Mouse (Mus musculus): ENCODE data around the gene Lbx2. TPM values are rescaled to one million over a fixed set of nuclear protein-coding genes. Genes with fewer than 3 reads are reported as not detected.
A peak's percentile ranks its signal among the peaks of the same experiment; 100 is the strongest.

Gene Lbx2
- polyA plus RNA-seq, 1 experiment = 1.4 TPM

GRCm38 (mm10) chr6:83049367-83049766 lies 36.8 kb upstream of the Lbx2 start:
- no peak overlapping the region for H3K4me3 ChIP-seq (ENCODE audit: insufficient read depth, low read depth, low read length)
- TF ChIP-seq CTCF (conservative IDR thresholded peaks at IDR 0.05; ENCODE audit: insufficient read depth, insufficient read length, low read depth, low read length) (no peak), POLR2A (IDR thresholded peaks at IDR 0.05; ENCODE audit: low read depth, low read length) (no peak)
- 79% methylated on average over 10 of the region's 10 CpGs for WGBS
- H3K27me3 ChIP-seq (replicated peaks; ENCODE audit: control insufficient read depth, insufficient read depth, low read length) = no peaks in the 10 kb centered on the region
- H3K36me3 ChIP-seq (ENCODE audit: control insufficient read depth, insufficient read depth, low read length) = no peaks in the 10 kb centered on the region
- H3K27ac ChIP-seq (ENCODE audit: insufficient read depth, low read depth, low read length) = no peak overlapping the region
- peaks cover 5% of the 10 kb centered on the region for H3K4me1 ChIP-seq (ENCODE audit: control insufficient read depth, insufficient read depth, low read length)
- DNase-seq = no peak

DNA sequence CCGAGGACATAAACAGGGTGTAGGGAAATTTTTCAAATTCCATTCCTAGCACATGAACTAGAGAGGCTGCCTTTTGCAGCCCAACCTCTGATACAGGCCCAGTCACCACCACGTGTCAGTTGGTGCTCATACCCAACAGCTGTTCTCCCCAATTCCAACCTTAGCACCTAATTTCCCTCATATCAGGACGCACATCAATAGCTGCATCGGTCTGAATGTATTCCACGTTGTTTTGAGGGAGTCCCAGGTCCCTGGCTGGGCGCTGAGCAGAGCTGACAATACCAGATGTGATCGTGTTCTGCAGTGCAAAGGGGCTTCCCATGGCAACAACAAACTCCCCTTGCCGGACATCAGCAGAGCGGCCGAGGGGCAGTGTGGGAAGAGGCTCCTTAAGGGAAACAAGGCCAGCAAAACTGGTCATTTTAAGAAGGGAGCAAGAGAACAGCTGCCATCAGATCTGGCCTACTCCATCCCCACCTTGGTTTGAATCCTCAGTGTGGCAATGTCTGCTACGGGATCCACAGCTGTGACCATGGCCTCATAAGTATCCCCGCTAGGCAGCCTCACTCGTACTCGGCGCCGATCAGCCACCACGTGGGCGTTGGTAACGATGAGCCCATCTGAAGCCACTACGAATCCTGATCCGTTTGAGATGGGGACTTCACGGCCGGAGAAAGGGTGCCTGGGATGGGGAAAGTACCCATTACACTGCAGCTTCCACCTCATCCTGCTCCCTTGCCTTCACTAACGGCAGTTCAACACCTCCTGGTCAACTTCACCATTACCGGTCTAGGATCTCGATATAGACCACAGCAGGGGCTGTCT lies 32.8 kb upstream of the Lbx2 start:
- Histone ChIP-seq H3K27ac (ENCODE audit: insufficient read depth, low read depth, low read length) (no peak overlapping the region), H3K36me3 (ENCODE audit: control insufficient read depth, insufficient read depth, low read length) (no peaks in the 10 kb centered on the region), H3K27me3 (replicated peaks; ENCODE audit: control insufficient read depth, insufficient read depth, low read length) (no peaks in the 10 kb centered on the region), H3K4me3 (ENCODE audit: insufficient read depth, low read depth, low read length) (peak overlapping the region; percentile 79), H3K4me1 (ENCODE audit: control insufficient read depth, insufficient read depth, low read length) (peaks cover 10% of the 10 kb centered on the region)
- 3% methylated on average over 26 of the region's 26 CpGs for WGBS
- peak; percentile 15 for DNase-seq
- no peak for TF ChIP-seq POLR2A (IDR thresholded peaks at IDR 0.05; ENCODE audit: low read depth, low read length)

GRCm38 (mm10) chr6:83054074-83054851 lies 31.9 kb upstream of the Lbx2 start, which contains the start of gene Aup1:
Gene Aup1, plus strand, starts transcription at chr6:83054521.
- H3K4me1 ChIP-seq (ENCODE audit: control insufficient read depth, insufficient read depth, low read length) = peaks cover 10% of the 10 kb centered on the region
- H3K27me3 ChIP-seq (replicated peaks; ENCODE audit: control insufficient read depth, insufficient read depth, low read length) = no peaks in the 10 kb centered on the region
- under 1% methylated on average over 64 of the region's 64 CpGs for WGBS
- peak within 1 kb of the TSS; percentile 61 for H3K27ac ChIP-seq (ENCODE audit: insufficient read depth, low read depth, low read length)
- H3K36me3 ChIP-seq (ENCODE audit: control insufficient read depth, insufficient read depth, low read length) = no peaks in the 10 kb centered on the region
- no peak for TF ChIP-seq CTCF (conservative IDR thresholded peaks at IDR 0.05; ENCODE audit: insufficient read depth, insufficient read length, low read depth, low read length)
- TF ChIP-seq POLR2A (IDR thresholded peaks at IDR 0.05; ENCODE audit: low read depth, low read length) = peak; percentile 40
- peak; percentile 99 for DNase-seq
- peak within 1 kb of the TSS; percentile 79 for H3K4me3 ChIP-seq (ENCODE audit: insufficient read depth, low read depth, low read length)

GRCm38 (mm10) chr6:83054871-83055431 lies 31.2 kb upstream of the Lbx2 start, which contains the start of gene Htra2:
Gene Htra2, minus strand, starts transcription at chr6:83055273.
- TF ChIP-seq POLR2A (IDR thresholded peaks at IDR 0.05; ENCODE audit: low read depth, low read length) = no peak
- peak; percentile 30; the same call in 1 of the 2 replicates for TF ChIP-seq CTCF (conservative IDR thresholded peaks at IDR 0.05; ENCODE audit: insufficient read depth, insufficient read length, low read depth, low read length)
- Histone ChIP-seq H3K4me3 (ENCODE audit: insufficient read depth, low read depth, low read length) (peak within 1 kb of the TSS; percentile 79), H3K27me3 (replicated peaks; ENCODE audit: control insufficient read depth, insufficient read depth, low read length) (no peaks in the 10 kb centered on the region), H3K27ac (ENCODE audit: insufficient read depth, low read depth, low read length) (peak within 1 kb of the TSS; percentile 61), H3K4me1 (ENCODE audit: control insufficient read depth, insufficient read depth, low read length) (peaks cover 10% of the 10 kb centered on the region), H3K36me3 (ENCODE audit: control insufficient read depth, insufficient read depth, low read length) (no peaks in the 10 kb centered on the region)
- under 1% methylated on average over 50 of the region's 50 CpGs for WGBS
- DNase-seq = no peak

DNA sequence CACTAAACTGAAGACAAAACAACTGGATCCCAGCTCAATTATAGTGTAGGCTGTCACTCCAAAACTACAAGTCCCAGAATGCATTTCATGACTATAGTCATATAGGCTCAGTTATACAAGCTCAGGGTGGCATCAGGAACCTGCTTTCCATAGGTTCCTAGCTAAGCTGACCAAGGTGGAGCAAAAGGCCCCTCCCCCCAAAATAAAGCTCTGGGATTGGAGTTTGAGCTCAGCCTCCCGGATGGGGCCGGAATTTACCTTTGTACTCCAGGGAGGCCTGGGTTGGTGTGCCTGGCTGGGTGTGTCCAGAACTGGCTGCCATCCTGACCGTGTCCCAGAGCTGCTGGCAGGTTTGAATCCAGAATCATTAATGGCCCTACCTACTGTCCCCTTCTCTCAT lies 28.4 kb upstream of the Lbx2 start, which contains the start of gene Dqx1:
Gene Dqx1, plus strand, starts transcription at position 55 of the 400 bp plus-strand sequence.
- TF ChIP-seq POLR2A (IDR thresholded peaks at IDR 0.05; ENCODE audit: low read depth, low read length) (no peak), CTCF (conservative IDR thresholded peaks at IDR 0.05; ENCODE audit: insufficient read depth, insufficient read length, low read depth, low read length) (no peak)
- Histone ChIP-seq H3K27ac (ENCODE audit: insufficient read depth, low read depth, low read length) (no peak within 1 kb of the TSS), H3K27me3 (replicated peaks; ENCODE audit: control insufficient read depth, insufficient read depth, low read length) (no peaks in the 10 kb centered on the region), H3K4me3 (ENCODE audit: insufficient read depth, low read depth, low read length) (peak within 1 kb of the TSS; percentile 9; the same call in 1 of the 2 replicates), H3K4me1 (ENCODE audit: control insufficient read depth, insufficient read depth, low read length) (peaks cover 10% of the 10 kb centered on the region), H3K36me3 (ENCODE audit: control insufficient read depth, insufficient read depth, low read length) (no peaks in the 10 kb centered on the region)
- DNase-seq = peak; percentile 91
- 36% methylated on average over 3 of the region's 3 CpGs for WGBS

- Histone ChIP-seq H3K4me1 (ENCODE audit: control insufficient read depth, insufficient read depth, low read length) (peaks cover 5% of the 10 kb centered on the region; the same call in 1 of the 2 replicates), H3K4me3 (ENCODE audit: insufficient read depth, low read depth, low read length) (no peak overlapping the region), H3K27ac (ENCODE audit: insufficient read depth, low read depth, low read length) (no peak overlapping the region), H3K27me3 (replicated peaks; ENCODE audit: control insufficient read depth, insufficient read depth, low read length) (no peaks in the 10 kb centered on the region), H3K36me3 (ENCODE audit: control insufficient read depth, insufficient read depth, low read length) (no peaks in the 10 kb centered on the region)
- TF ChIP-seq CTCF (conservative IDR thresholded peaks at IDR 0.05; ENCODE audit: insufficient read depth, insufficient read length, low read depth, low read length) (no peak), POLR2A (IDR thresholded peaks at IDR 0.05; ENCODE audit: low read depth, low read length) (no peak)
- DNase-seq = no peak
- WGBS = 81% methylated on average over 2 of the region's 2 CpGs
Observed at GRCm38 (mm10) chr6:83058725-83059124, 27.4 kb upstream of the Lbx2 start.
